Mouse (Mus musculus): ENCODE measurements around the gene Fbrs.

GRCm38 (mm10) chr7:127494648-127495047 lies 15.6 kb downstream of the Fbrs start:
- TF ChIP-seq CTCF (IDR thresholded peaks at IDR 0.05; ENCODE audit: control insufficient read depth, insufficient read depth, low read length): no peak
- TF ChIP-seq POLR2A (IDR thresholded peaks at IDR 0.05; ENCODE audit: borderline replicate concordance, control insufficient read depth, low read depth, low read length): no peak
